Mouse (Mus musculus): ENCODE measurements at regions not wholly inside any gene's neighbourhood (a gene's known extent, or its start where the extent isn't known, plus 50 kb on each side); places are given as distances from the start of the nearest gene placed in this dataset.

GRCm38 (mm10) chr14:54097026-54097425 lies 156.9 kb downstream of the Dad1 start:
- TF ChIP-seq POLR2A (IDR thresholded peaks at IDR 0.05; ENCODE audit: low read depth, low read length) (no peak), CTCF (IDR thresholded peaks at IDR 0.05; ENCODE audit: extremely low read depth, insufficient read depth, insufficient read length, insufficient replicate concordance) (no peak)

Measured in spleen, adult 2 months (tissue).